Mouse (Mus musculus): Measurements from ENCODE around the gene Lrrc75b. TPM values are rescaled to one million over a fixed set of nuclear protein-coding genes. Genes with fewer than 3 reads are reported as not detected.

Gene Lrrc75b
- polyA plus RNA-seq, 1 experiment from 2014 or later = 2.7 TPM

GRCm38 (mm10) chr10:75566321-75566720 lies 6.2 kb upstream of the Lrrc75b start:
- peak overlapping the region; percentile 37; the same call in 1 of the 2 replicates for H3K4me2 ChIP-seq (replicated peaks)
- no peak overlapping the region for H3K9ac ChIP-seq
- no peaks in the 10 kb centered on the region for H3K36me3 ChIP-seq
- H3K9me3 ChIP-seq = no peaks in the 10 kb centered on the region
- H3K27me3 ChIP-seq (replicated peaks) = peaks cover 6% of the 10 kb centered on the region; the same call in 1 of the 2 replicates
- 71% methylated on average over 5 of the region's 5 CpGs for WGBS
- no peak overlapping the region for H3K4me3 ChIP-seq (replicated peaks)
- H3K4me1 ChIP-seq (replicated peaks) = peaks cover 13% of the 10 kb centered on the region; the same call in 1 of the 2 replicates
- no peak; the same call in 1 of the 2 replicates for ATAC-seq
- H3K27ac ChIP-seq = peak overlapping the region; percentile 66

GRCm38 (mm10) chr10:75565906-75566305 lies 5.8 kb upstream of the Lrrc75b start:
- Histone ChIP-seq H3K27ac (peak overlapping the region; percentile 74), H3K9ac (no peak overlapping the region), H3K4me1 (replicated peaks) (peaks cover 13% of the 10 kb centered on the region; the same call in 1 of the 2 replicates), H3K4me2 (replicated peaks) (peak overlapping the region; percentile 37), H3K27me3 (replicated peaks) (peaks cover 10% of the 10 kb centered on the region), H3K9me3 (no peaks in the 10 kb centered on the region), H3K4me3 (replicated peaks) (no peak overlapping the region), H3K36me3 (no peaks in the 10 kb centered on the region)
- 58% methylated on average over 7 of the region's 7 CpGs for WGBS
- ATAC-seq = peak; percentile 72

GRCm38 (mm10) chr10:75565436-75565835 lies 5.3 kb upstream of the Lrrc75b start:
- WGBS = 49% methylated on average over 6 of the region's 6 CpGs
- no peaks in the 10 kb centered on the region for H3K36me3 ChIP-seq
- no peak overlapping the region for H3K4me3 ChIP-seq (replicated peaks)
- no peak overlapping the region for H3K9ac ChIP-seq
- peak overlapping the region; percentile 74 for H3K27ac ChIP-seq
- peaks cover 15% of the 10 kb centered on the region for H3K27me3 ChIP-seq (replicated peaks)
- H3K4me2 ChIP-seq (replicated peaks) = peak overlapping the region; percentile 37
- no peaks in the 10 kb centered on the region for H3K9me3 ChIP-seq
- ATAC-seq = peak; percentile 70
- peaks cover 15% of the 10 kb centered on the region; the same call in 1 of the 2 replicates for H3K4me1 ChIP-seq (replicated peaks)

GRCm38 (mm10) chr10:75564687-75565265 lies 4.6 kb upstream of the Lrrc75b start:
- H3K4me2 ChIP-seq (replicated peaks) = no peak overlapping the region; the same call in 1 of the 2 replicates
- 83% methylated on average over 12 of the region's 12 CpGs for WGBS
- H3K9me3 ChIP-seq = no peaks in the 10 kb centered on the region
- H3K4me3 ChIP-seq (replicated peaks) = no peak overlapping the region
- no peak overlapping the region for H3K9ac ChIP-seq
- H3K27ac ChIP-seq = 0 out of 2 replicates have a peak overlapping the region, but pooled peaks have one; percentile 4
- H3K36me3 ChIP-seq = no peaks in the 10 kb centered on the region
- ATAC-seq = no peak
- H3K4me1 ChIP-seq (replicated peaks) = peaks cover 22% of the 10 kb centered on the region
- H3K27me3 ChIP-seq (replicated peaks) = peaks cover 21% of the 10 kb centered on the region

- no peaks in the 10 kb centered on the region for H3K9me3 ChIP-seq
- 77% methylated on average over 8 of the region's 8 CpGs for WGBS
- peaks cover 27% of the 10 kb centered on the region for H3K4me1 ChIP-seq (replicated peaks)
- no peaks in the 10 kb centered on the region for H3K36me3 ChIP-seq
- H3K27me3 ChIP-seq (replicated peaks) = peaks cover 29% of the 10 kb centered on the region
- ATAC-seq = no peak
- H3K27ac ChIP-seq = no peak overlapping the region
- H3K4me2 ChIP-seq (replicated peaks) = no peak overlapping the region
- H3K4me3 ChIP-seq (replicated peaks) = no peak overlapping the region
- H3K9ac ChIP-seq = no peak overlapping the region
These were observed 2.5 kb upstream of the Lrrc75b start for GRCm38 (mm10) chr10:75562596-75562995.

GRCm38 (mm10) chr10:75561071-75561654 lies 1.0 kb upstream of the Lrrc75b start, which contains the start of gene Ggt1:
Ggt1 (plus strand) TSS chr10:75561604.
- H3K4me1 ChIP-seq (replicated peaks) = peaks cover 27% of the 10 kb centered on the region
- 0 out of 2 replicates have a peak within 1 kb of the TSS, but pooled peaks have one; percentile 64 for H3K4me3 ChIP-seq (replicated peaks)
- WGBS = 67% methylated on average over 10 of the region's 10 CpGs
- no peak within 1 kb of the TSS for H3K27ac ChIP-seq
- H3K4me2 ChIP-seq (replicated peaks) = peak within 1 kb of the TSS; percentile 99
- H3K36me3 ChIP-seq = no peaks in the 10 kb centered on the region
- H3K9ac ChIP-seq = no peak within 1 kb of the TSS
- H3K9me3 ChIP-seq = no peaks in the 10 kb centered on the region
- no peak for ATAC-seq
- peaks cover 29% of the 10 kb centered on the region for H3K27me3 ChIP-seq (replicated peaks)

- Histone ChIP-seq H3K27me3 (replicated peaks) (peaks cover 29% of the 10 kb centered on the region), H3K4me1 (replicated peaks) (peaks cover 24% of the 10 kb centered on the region), H3K4me3 (replicated peaks) (peak overlapping the region; percentile 64), H3K9me3 (no peaks in the 10 kb centered on the region), H3K4me2 (replicated peaks) (peak overlapping the region; percentile 99), H3K9ac (no peak overlapping the region), H3K27ac (no peak overlapping the region), H3K36me3 (no peaks in the 10 kb centered on the region)
- 24% methylated on average over 6 of the region's 6 CpGs for WGBS
- ATAC-seq = no peak
These were observed 394 bp upstream of the Lrrc75b start for GRCm38 (mm10) chr10:75560549-75560899.

GRCm38 (mm10) chr10:75559041-75559675 lies 972 bp downstream of the Lrrc75b start:
- H3K4me1 ChIP-seq (replicated peaks) = peaks cover 21% of the 10 kb centered on the region
- ATAC-seq = no peak
- no peak overlapping the region; the same call in 1 of the 2 replicates for H3K9ac ChIP-seq
- no peaks in the 10 kb centered on the region for H3K9me3 ChIP-seq
- H3K4me3 ChIP-seq (replicated peaks) = peak overlapping the region; percentile 64
- no peak overlapping the region for H3K27ac ChIP-seq
- H3K4me2 ChIP-seq (replicated peaks) = peak overlapping the region; percentile 99
- H3K36me3 ChIP-seq = no peaks in the 10 kb centered on the region
- peaks cover 29% of the 10 kb centered on the region for H3K27me3 ChIP-seq (replicated peaks)
- WGBS = 9% methylated on average over 14 of the region's 14 CpGs

- Histone ChIP-seq H3K36me3 (no peaks in the 10 kb centered on the region), H3K27ac (no peak overlapping the region), H3K4me3 (replicated peaks) (no peak overlapping the region), H3K9ac (no peak overlapping the region), H3K4me1 (replicated peaks) (peaks cover 21% of the 10 kb centered on the region), H3K9me3 (no peaks in the 10 kb centered on the region), H3K4me2 (replicated peaks) (no peak overlapping the region), H3K27me3 (replicated peaks) (peaks cover 29% of the 10 kb centered on the region)
- ATAC-seq = no peak
- 30% methylated on average over 3 of the region's 3 CpGs for WGBS
These were observed 1.6 kb downstream of the Lrrc75b start for GRCm38 (mm10) chr10:75558515-75558914.

GRCm38 (mm10) chr10:75556026-75556425 lies 4.1 kb downstream of the Lrrc75b start:
- no peaks in the 10 kb centered on the region for H3K9me3 ChIP-seq
- H3K4me1 ChIP-seq (replicated peaks) = peaks cover 23% of the 10 kb centered on the region
- WGBS = 65% methylated on average over 9 of the region's 9 CpGs
- no peak overlapping the region for H3K4me2 ChIP-seq (replicated peaks)
- H3K4me3 ChIP-seq (replicated peaks) = no peak overlapping the region
- no peak overlapping the region for H3K9ac ChIP-seq
- H3K27ac ChIP-seq = no peak overlapping the region
- H3K36me3 ChIP-seq = no peaks in the 10 kb centered on the region
- peaks cover 20% of the 10 kb centered on the region for H3K27me3 ChIP-seq (replicated peaks)
- ATAC-seq = peak; percentile 30; the same call in 1 of the 2 replicates

GRCm38 (mm10) chr10:75555557-75555956 lies 4.6 kb downstream of the Lrrc75b start:
- Histone ChIP-seq H3K4me1 (replicated peaks) (peaks cover 24% of the 10 kb centered on the region), H3K9me3 (no peaks in the 10 kb centered on the region), H3K36me3 (no peaks in the 10 kb centered on the region), H3K4me3 (replicated peaks) (no peak overlapping the region), H3K4me2 (replicated peaks) (no peak overlapping the region), H3K27me3 (replicated peaks) (peaks cover 15% of the 10 kb centered on the region), H3K27ac (no peak overlapping the region), H3K9ac (no peak overlapping the region)
- 85% methylated on average over 6 of the region's 6 CpGs for WGBS
- ATAC-seq = no peak

GRCm38 (mm10) chr10:75554090-75554489 lies 6.0 kb downstream of the Lrrc75b start:
- Histone ChIP-seq H3K36me3 (no peaks in the 10 kb centered on the region), H3K4me3 (replicated peaks) (no peak overlapping the region), H3K9me3 (no peaks in the 10 kb centered on the region), H3K4me2 (replicated peaks) (no peak overlapping the region), H3K27me3 (replicated peaks) (0 out of 2 replicates have a peak, but pooled peaks cover 6% of the 10 kb centered on the region), H3K4me1 (replicated peaks) (peaks cover 10% of the 10 kb centered on the region), H3K9ac (no peak overlapping the region), H3K27ac (no peak overlapping the region)
- 86% methylated on average over 8 of the region's 8 CpGs for WGBS
- peak; percentile 29; the same call in 1 of the 2 replicates for ATAC-seq
